16 mouse cellular contexts compared by ENCODE assay signal in the genomic region with DNA sequence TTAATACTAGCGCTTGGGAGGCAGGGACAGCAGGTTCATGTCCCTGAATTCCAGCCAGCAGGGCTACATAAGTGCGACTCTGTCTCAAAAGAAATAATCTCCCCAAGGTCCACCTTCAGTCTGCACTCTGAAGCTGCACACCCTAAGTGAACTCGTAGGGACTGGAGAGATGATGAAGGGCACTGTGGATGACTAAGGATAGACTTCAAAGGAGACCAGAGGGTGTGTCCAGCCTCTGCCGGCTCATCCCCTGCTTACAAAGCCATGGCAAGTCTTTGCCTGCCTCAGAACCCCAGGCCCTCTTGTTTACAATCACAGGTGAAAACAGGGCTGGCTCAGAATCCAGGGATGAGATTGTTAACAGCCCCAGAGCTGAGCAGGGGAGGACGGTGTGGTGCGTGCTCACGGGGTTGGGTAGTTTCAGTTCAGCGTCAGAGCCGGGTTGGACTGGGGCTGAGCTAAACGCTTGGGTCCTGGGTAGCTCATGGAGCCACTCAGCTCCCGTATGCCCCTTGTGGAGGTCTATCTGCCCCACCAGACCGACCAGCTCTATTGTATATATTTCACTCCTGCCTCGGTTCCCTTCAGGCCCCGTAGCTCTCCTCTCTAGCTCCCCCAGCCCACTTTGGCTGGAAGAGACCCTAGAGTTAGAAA. TPM values are rescaled to one million over a fixed set of nuclear protein-coding genes. Genes with fewer than 3 reads are reported as not detected.
A peak's percentile ranks its signal among the peaks of the same experiment; 100 is the strongest.
DNase-seq lines count a peak whose midpoint lies in the region; ATAC-seq and TF ChIP-seq lines count a peak whose summit lies in the region.
"Had no signal": no experiment of that assay in that cellular context is flagged by ENCODE, and none has a peak within 500 bp of the region (broad histone marks: within the 10 kb centered on the region; RNA-seq: fewer than 3 reads in every experiment).

No protein-coding gene starts in this region.

- TF ChIP-seq CTCF in liver, postnatal 0 days (IDR thresholded peaks at IDR 0.05; ENCODE audit: low read depth), result no peak

- no peak overlapping the region for H3K4me2 ChIP-seq in kidney, embryonic 16.5 days (replicated peaks; ENCODE audit: low read depth, low read length)
- peak overlapping the region; percentile 57 for H3K4me2 ChIP-seq in liver, postnatal 0 days (ENCODE audit: low read depth, low read length)

- no peaks in the 10 kb centered on the region for H3K27me3 ChIP-seq in kidney, embryonic 16.5 days (ENCODE audit: insufficient read depth, low read length)
- no peaks in the 10 kb centered on the region for H3K27me3 ChIP-seq in liver, postnatal 0 days (ENCODE audit: insufficient read depth, low read length)

- no peak overlapping the region for H3K27ac ChIP-seq in kidney, embryonic 16.5 days (ENCODE audit: low read length)
- H3K27ac ChIP-seq in liver, postnatal 0 days (ENCODE audit: low read depth), result no peak overlapping the region

- no peaks in the 10 kb centered on the region for H3K4me1 ChIP-seq in kidney, embryonic 16.5 days (ENCODE audit: insufficient read depth, low read length)
- peaks cover 3% of the 10 kb centered on the region; the same call in 1 of the 2 replicates for H3K4me1 ChIP-seq in liver, postnatal 0 days (ENCODE audit: insufficient read depth)

- H3K9ac ChIP-seq in kidney, embryonic 16.5 days (replicated peaks; ENCODE audit: low read length), result no peak overlapping the region
- no peak overlapping the region for H3K9ac ChIP-seq in liver, postnatal 0 days (replicated peaks)
- H3K9ac ChIP-seq: forebrain, postnatal 0 days had no signal

- 25% methylated on average over 14 of the region's 14 CpGs for WGBS in kidney, embryonic 16.5 days
- WGBS in liver, postnatal 0 days (ENCODE audit: insufficient replicate concordance), result 28% methylated on average over 14 of the region's 14 CpGs

- DNase-seq in adrenal gland, adult 2 months, result peak; percentile 71
- DNase-seq in adrenal gland, postnatal 25 days, result no peak
- DNase-seq in kidney, adult 11 months, result no peak
- no peak for DNase-seq in liver, postnatal 0 days
- DNase-seq in layer of hippocampus, adult 11-12 months (ENCODE audit: low spot score), result no peak
- no peak for DNase-seq in urinary bladder, postnatal 4 days (ENCODE audit: low spot score in 2 of 2)
- DNase-seq: cerebellum, adult 2 months; forebrain, postnatal 0 days; kidney, adult 8-10 months; layer of hippocampus, postnatal 36 days; lung, postnatal 10 days; right cerebral cortex, postnatal 25 days had no signal

- no peaks in the 10 kb centered on the region for H3K9me3 ChIP-seq in kidney, embryonic 16.5 days (ENCODE audit: low read length)
- H3K9me3 ChIP-seq in liver, postnatal 0 days (ENCODE audit: low read length), result no peaks in the 10 kb centered on the region

- ATAC-seq in kidney, embryonic 16.5 days (ENCODE audit: low FRiP score, low TSS enrichment), result 0 out of 2 replicates have a peak, but pooled peaks have one; percentile 9
- peak; percentile 49 to 84 for ATAC-seq in hematopoietic stem cell, adult 5-6 weeks (replicated peaks in 1 of 2; ENCODE audit: insufficient read depth in 1 of 2, low FRiP score in 2 of 2, low TSS enrichment in 1 of 2, low read depth in 1 of 2, poor library complexity in 2 of 2, severe bottlenecking in 2 of 2)
- peak; percentile 56; the same call in 1 of the 2 replicates for ATAC-seq in liver, postnatal 0 days
- ATAC-seq: activated CD4-positive, CD25-positive, alpha-beta regulatory T cell, adult 4 months; forebrain, postnatal 0 days had no signal

- no peak for TF ChIP-seq EP300 in liver, postnatal 0 days (IDR thresholded peaks at IDR 0.05; ENCODE audit: low read depth)

- H3K4me3 ChIP-seq in kidney, embryonic 16.5 days (ENCODE audit: low read length), result no peak overlapping the region
- H3K4me3 ChIP-seq in liver, postnatal 0 days (ENCODE audit: low read depth, low read length), result no peak overlapping the region

- H3K36me3 ChIP-seq in kidney, embryonic 16.5 days (ENCODE audit: insufficient read depth, low read length), result no peaks in the 10 kb centered on the region
- H3K36me3 ChIP-seq in liver, postnatal 0 days (replicated peaks; ENCODE audit: insufficient read depth, low read length), result no peaks in the 10 kb centered on the region

RNA-seq across cellular contexts. Expression of gene Dok4, which starts 12.4 kb away (rescaled TPM):
- 10 to 100 TPM in 1 of 2 experiments, 1 to 10 TPM in 1; 5.8 to 12.4 TPM for total RNA-seq in adrenal gland, adult 2 months (2021)
- polyA plus RNA-seq in adrenal gland, adult 2 months (2012; rRNA removed), result 13.0 and 18.2 TPM in 2 replicates
- 8.8 and 15.3 TPM in 2 replicates for total RNA-seq in adrenal gland, postnatal 25 days (2021)
- 34.8 and 39.3 TPM in 2 replicates for polyA plus RNA-seq in kidney, embryonic 16.5 days (2015; fragmentation: Nextera tagmentation; extraction: Ambion mirVana)
- total RNA-seq in hematopoietic stem cell, adult 5-6 weeks (2017), result 0.13 and 0.30 TPM in 2 replicates
- 3.5 and 4.5 TPM in 2 replicates for polyA plus RNA-seq in liver, postnatal 0 days (2015; fragmentation: Nextera tagmentation; extraction: Ambion mirVana)

RNA-seq across cellular contexts. Expression of gene Ccdc102a, which starts 29.4 kb away (rescaled TPM):
- total RNA-seq in adrenal gland, adult 2 months (2021), result 10 to 100 TPM in 1 of 2 experiments, 1 to 10 TPM in 1; 7.3 to 12.5 TPM
- polyA plus RNA-seq in adrenal gland, adult 2 months (2012; rRNA removed), result 16.5 and 20.4 TPM in 2 replicates
- 7.7 and 8.8 TPM in 2 replicates for total RNA-seq in adrenal gland, postnatal 25 days (2021)
- 20.1 and 21.0 TPM in 2 replicates for polyA plus RNA-seq in kidney, embryonic 16.5 days (2015; fragmentation: Nextera tagmentation; extraction: Ambion mirVana)
- 3.4 and 4.9 TPM in 2 replicates for total RNA-seq in hematopoietic stem cell, adult 5-6 weeks (2017)
- 1.3 and 1.5 TPM in 2 replicates for polyA plus RNA-seq in liver, postnatal 0 days (2015; fragmentation: Nextera tagmentation; extraction: Ambion mirVana)

RNA-seq across cellular contexts. Expression of gene Polr2c, which starts 31.3 kb away (rescaled TPM):
- 10 to 100 TPM; 54.5 to 68.0 TPM for total RNA-seq in adrenal gland, adult 2 months (2021)
- 52.0 and 66.6 TPM in 2 replicates for polyA plus RNA-seq in adrenal gland, adult 2 months (2012; rRNA removed)
- 62.1 and 66.2 TPM in 2 replicates for total RNA-seq in adrenal gland, postnatal 25 days (2021)
- polyA plus RNA-seq in kidney, embryonic 16.5 days (2015; fragmentation: Nextera tagmentation; extraction: Ambion mirVana), result 157 and 179 TPM in 2 replicates
- 54.9 and 64.7 TPM in 2 replicates for total RNA-seq in hematopoietic stem cell, adult 5-6 weeks (2017)
- polyA plus RNA-seq in liver, postnatal 0 days (2015; fragmentation: Nextera tagmentation; extraction: Ambion mirVana), result 50.6 and 52.1 TPM in 2 replicates

RNA-seq across cellular contexts. Expression of gene Adgrg5, which starts 35.0 kb away (rescaled TPM):
- 1 to 10 TPM; 1.1 to 1.3 TPM for total RNA-seq in adrenal gland, adult 2 months (2021)
- polyA plus RNA-seq in adrenal gland, adult 2 months (2012; rRNA removed), result 1.8 and 2.0 TPM in 2 replicates
- 0.33 and 0.76 TPM in 2 replicates for total RNA-seq in adrenal gland, postnatal 25 days (2021)
- polyA plus RNA-seq in kidney, embryonic 16.5 days (2015; fragmentation: Nextera tagmentation; extraction: Ambion mirVana), result 0.05 and 0.08 TPM in 2 replicates
- total RNA-seq in hematopoietic stem cell, adult 5-6 weeks (2017), result 0.25 TPM in 1 of 2 replicates, not detected in the other
- polyA plus RNA-seq in liver, postnatal 0 days (2015; fragmentation: Nextera tagmentation; extraction: Ambion mirVana), result 0.13 and 0.18 TPM in 2 replicates
- total RNA-seq: layer of hippocampus, postnatal 36 days; midbrain, postnatal 0 days had no signal

RNA-seq across cellular contexts. Expression of gene Ciapin1, which starts 50.4 kb away (rescaled TPM):
- total RNA-seq in adrenal gland, adult 2 months (2021), result 100 to 1,000 TPM in 1 of 2 experiments, 10 to 100 TPM in 1; 81.5 to 123 TPM
- 118 and 146 TPM in 2 replicates for polyA plus RNA-seq in adrenal gland, adult 2 months (2012; rRNA removed)
- 112 and 175 TPM in 2 replicates for total RNA-seq in adrenal gland, postnatal 25 days (2021)
- polyA plus RNA-seq in kidney, embryonic 16.5 days (2015; fragmentation: Nextera tagmentation; extraction: Ambion mirVana), result 125 and 131 TPM in 2 replicates
- 24.1 and 49.0 TPM in 2 replicates for total RNA-seq in hematopoietic stem cell, adult 5-6 weeks (2017)
- 36.5 and 39.4 TPM in 2 replicates for polyA plus RNA-seq in liver, postnatal 0 days (2015; fragmentation: Nextera tagmentation; extraction: Ambion mirVana)

Comparison
In these comparisons a context has a peak if more than half of its experiments do, and no peak if none do; other contexts are left out.
1. ATAC-seq: peak in every context shown above with its lines; median percentile 66 in hematopoietic stem cell, adult 5-6 weeks; 56 in liver, postnatal 0 days; 9 in kidney, embryonic 16.5 days.